Mouse (Mus musculus): ENCODE data around the gene Gm20388. TPM values are rescaled to one million over a fixed set of nuclear protein-coding genes. Genes with fewer than 3 reads are reported as not detected.
"Not testable (repeated sequence)": the region's sequence is repeated elsewhere in the genome, so short reads cannot be mapped to it uniquely, and the experiment has no call there.

Gene Gm20388
- polyA plus RNA-seq, 1 experiment, result 18.7 TPM

DNA sequence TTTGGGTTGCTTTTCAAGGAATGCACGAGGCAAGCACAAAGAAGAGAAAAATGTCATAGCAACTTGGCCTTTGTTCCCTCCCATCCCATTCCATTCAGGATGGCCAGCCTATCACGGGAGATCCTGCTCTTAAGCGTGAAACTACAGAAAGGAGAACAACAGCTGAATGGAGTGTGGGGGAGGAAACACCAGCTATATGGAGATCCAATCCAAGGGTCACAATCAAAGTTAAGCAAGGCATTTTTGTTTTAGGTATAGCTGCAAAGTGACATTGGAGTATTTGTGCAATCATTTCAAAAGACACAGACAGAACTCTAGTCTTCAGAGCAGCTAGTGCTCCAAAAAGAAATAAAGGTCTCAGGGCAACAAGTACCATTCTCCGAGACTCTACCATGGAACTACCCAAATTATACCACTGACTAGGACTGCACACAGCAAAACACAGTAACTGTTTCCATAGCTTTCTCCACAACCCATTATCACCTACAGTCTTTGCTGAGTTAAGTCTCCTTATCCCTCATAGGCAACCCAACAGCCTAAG lies 3129.5 kb downstream of the Gm20388 start:
- DNase-seq, result no peak
- TF ChIP-seq POLR2A (IDR thresholded peaks at IDR 0.05; ENCODE audit: borderline replicate concordance, insufficient read depth, low read length) (no peak), CTCF (IDR thresholded peaks at IDR 0.05; ENCODE audit: borderline replicate concordance, insufficient read depth, low read depth, low read length) (no peak)
- no peaks in the 10 kb centered on the region for H3K27me3 ChIP-seq (ENCODE audit: control insufficient read depth, insufficient read depth, low read length)
- peaks cover 15% of the 10 kb centered on the region for H3K4me1 ChIP-seq (ENCODE audit: control insufficient read depth, insufficient read depth, low read length)
- H3K4me3 ChIP-seq (replicated peaks; ENCODE audit: insufficient read depth, low read depth, low read length), result peak overlapping the region; percentile 5
- WGBS, result 8% methylated on average over 4 of the region's 4 CpGs
- no peak overlapping the region for H3K27ac ChIP-seq (ENCODE audit: insufficient read depth, low read length)

DNA sequence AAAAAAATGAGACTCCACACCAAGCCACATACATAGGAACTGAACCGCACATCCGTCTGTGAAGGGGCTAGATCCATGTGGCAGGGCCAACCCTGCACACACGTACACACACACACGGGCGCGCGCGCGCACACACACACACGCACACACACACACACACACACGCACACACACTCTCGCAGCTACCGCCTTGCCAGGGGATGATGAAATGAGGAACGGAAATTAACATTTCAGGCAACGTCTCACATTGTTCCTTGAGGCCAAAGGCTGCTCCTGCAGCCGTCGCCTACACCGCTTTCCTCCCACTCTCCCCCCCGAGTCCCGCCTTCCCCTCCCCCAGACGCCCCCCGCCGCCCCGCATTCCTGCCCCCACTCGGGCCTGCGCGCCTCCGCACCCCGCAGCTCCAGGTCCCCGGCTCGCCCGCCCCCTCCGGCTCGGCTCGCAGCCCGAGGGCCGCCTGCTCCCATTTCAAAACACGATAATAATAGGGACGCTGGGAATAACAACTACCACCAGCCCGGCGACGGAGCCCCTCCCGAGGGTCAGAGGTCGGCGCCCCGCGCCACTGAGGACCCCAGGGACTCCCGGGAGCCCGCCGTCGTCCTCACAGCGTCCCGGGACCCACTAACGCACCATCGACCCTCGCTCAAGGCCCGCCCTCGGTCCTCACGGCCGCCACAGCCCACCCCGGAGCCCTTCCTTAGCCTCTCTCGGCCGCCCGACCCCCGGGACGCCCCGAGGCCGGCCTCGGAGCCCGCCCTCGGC lies 3130.6 kb downstream of the Gm20388 start:
- peak; percentile 57 to 63 for DNase-seq
- Histone ChIP-seq H3K27ac (ENCODE audit: insufficient read depth, low read length) (peak overlapping the region; percentile 83), H3K4me1 (ENCODE audit: control insufficient read depth, insufficient read depth, low read length) (peaks cover 15% of the 10 kb centered on the region), H3K27me3 (ENCODE audit: control insufficient read depth, insufficient read depth, low read length) (no peaks in the 10 kb centered on the region), H3K4me3 (replicated peaks; ENCODE audit: insufficient read depth, low read depth, low read length) (peak overlapping the region; percentile 96)
- 2% methylated on average over 68 of the region's 71 CpGs for WGBS
- TF ChIP-seq POLR2A (IDR thresholded peaks at IDR 0.05; ENCODE audit: borderline replicate concordance, insufficient read depth, low read length), result no peak
- no peak for TF ChIP-seq CTCF (IDR thresholded peaks at IDR 0.05; ENCODE audit: borderline replicate concordance, insufficient read depth, low read depth, low read length)

DNA sequence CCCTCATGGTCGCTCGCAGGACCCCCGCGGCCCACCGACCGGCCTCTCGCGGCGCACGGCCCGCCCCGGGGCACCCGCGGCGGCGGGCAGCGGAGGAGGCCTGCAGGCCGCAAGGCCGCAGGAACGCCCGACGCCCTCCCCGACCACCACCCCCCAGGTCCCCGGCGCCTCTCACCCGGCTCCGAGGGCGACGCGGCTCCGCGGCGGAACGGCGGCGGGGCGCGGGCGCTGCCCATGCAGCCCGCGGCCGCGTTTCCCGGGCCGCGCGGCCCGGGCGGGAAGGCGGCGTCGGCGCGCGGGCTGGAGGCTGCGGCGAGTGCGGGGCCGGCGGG lies 3131.1 kb downstream of the Gm20388 start:
- DNase-seq, result no peak
- H3K27ac ChIP-seq (ENCODE audit: insufficient read depth, low read length), result peak overlapping the region; percentile 83
- TF ChIP-seq CTCF (IDR thresholded peaks at IDR 0.05; ENCODE audit: borderline replicate concordance, insufficient read depth, low read depth, low read length) (no peak), POLR2A (IDR thresholded peaks at IDR 0.05; ENCODE audit: borderline replicate concordance, insufficient read depth, low read length) (no peak)
- H3K4me3 ChIP-seq (replicated peaks; ENCODE audit: insufficient read depth, low read depth, low read length), result peak overlapping the region; percentile 96
- no peaks in the 10 kb centered on the region for H3K27me3 ChIP-seq (ENCODE audit: control insufficient read depth, insufficient read depth, low read length)
- peaks cover 14% of the 10 kb centered on the region for H3K4me1 ChIP-seq (ENCODE audit: control insufficient read depth, insufficient read depth, low read length)
- 1% methylated on average over 59 of the region's 60 CpGs for WGBS

DNA sequence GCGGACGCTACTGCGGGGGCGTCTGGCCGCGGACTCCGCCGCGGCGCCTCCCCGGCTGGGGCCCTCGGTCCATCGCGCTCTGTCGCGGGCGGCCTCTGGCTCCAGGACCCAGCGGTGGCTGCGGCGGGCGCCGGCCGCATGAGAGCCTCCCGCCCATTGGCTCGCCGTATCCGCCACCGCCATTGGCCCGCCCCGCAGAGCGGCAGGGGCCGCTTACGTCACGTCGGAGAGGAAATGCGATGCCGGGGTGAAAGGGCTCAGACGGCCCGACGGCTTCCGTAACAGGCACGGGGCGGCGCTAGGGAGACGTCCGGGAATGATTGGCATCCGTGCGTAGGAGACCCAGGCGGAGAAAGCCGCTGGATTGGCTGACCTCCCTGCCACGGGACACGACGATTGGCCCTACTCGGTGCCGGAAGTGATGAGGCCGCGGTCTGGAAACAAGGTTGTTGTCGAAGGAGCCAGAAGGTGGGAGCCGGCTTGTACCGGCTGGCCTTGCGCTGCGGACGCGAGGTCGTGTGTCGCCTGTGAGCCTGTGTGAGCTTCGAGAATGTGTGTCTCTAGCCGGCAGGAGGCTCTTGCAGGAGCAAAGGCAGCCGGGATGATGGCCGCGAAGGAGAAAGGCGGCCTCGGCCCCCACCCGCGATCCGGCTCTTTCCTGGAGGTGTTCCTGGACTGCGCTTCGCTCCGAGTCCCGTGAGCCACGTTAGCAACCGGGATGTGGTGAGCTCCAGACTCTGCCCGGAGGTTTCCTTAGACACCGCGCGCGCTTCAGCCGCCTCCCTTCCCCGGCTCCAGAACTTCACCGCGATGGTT lies 3131.7 kb downstream of the Gm20388 start, which contains the start of gene Ankrd11:
TSS of gene Ankrd11 (minus strand) at position 120 of the 816 bp plus-strand sequence.
- H3K27me3 ChIP-seq (ENCODE audit: control insufficient read depth, insufficient read depth, low read length), result no peaks in the 10 kb centered on the region
- peak within 1 kb of the TSS; percentile 83 for H3K27ac ChIP-seq (ENCODE audit: insufficient read depth, low read length)
- H3K4me3 ChIP-seq (replicated peaks; ENCODE audit: insufficient read depth, low read depth, low read length), result peak within 1 kb of the TSS; percentile 96
- under 1% methylated on average over 91 of the region's 91 CpGs for WGBS
- DNase-seq, result peak; percentile 100
- TF ChIP-seq CTCF (IDR thresholded peaks at IDR 0.05; ENCODE audit: borderline replicate concordance, insufficient read depth, low read depth, low read length), result no peak; the same call in 1 of the 2 replicates
- peak; percentile 97 for TF ChIP-seq POLR2A (IDR thresholded peaks at IDR 0.05; ENCODE audit: borderline replicate concordance, insufficient read depth, low read length)
- H3K4me1 ChIP-seq (ENCODE audit: control insufficient read depth, insufficient read depth, low read length), result peaks cover 12% of the 10 kb centered on the region

DNA sequence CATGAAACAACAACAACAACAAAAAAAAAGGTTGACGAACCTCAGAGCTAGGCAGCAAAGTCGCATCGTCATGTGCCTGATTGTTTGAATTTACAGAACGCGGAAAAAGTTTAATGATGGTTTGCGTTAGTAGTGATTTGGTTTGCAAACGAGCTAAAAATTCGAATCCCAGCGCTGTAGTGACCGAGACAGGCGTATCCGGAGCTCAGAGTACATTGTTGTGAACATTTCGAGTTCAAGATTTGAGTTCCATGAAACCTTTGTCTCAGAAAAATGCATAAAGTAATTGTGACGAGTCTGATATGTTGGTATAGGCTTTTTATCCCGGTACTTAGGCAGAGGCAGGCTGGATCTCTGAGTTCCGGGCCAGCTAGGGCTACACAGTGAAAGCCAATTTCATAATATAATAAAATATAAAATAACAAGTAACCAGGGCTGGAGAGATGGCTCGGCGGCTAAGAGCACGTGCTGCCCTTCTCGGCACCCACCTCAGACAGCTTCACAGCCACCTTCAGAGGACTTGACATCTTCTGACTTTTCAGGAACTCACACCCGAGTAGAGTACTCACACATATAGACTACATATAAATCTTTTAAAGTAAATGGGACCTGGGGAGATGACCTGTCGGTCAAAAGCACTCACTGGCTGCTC lies 3132.5 kb downstream of the Gm20388 start:
- no peak for DNase-seq
- WGBS, result 13% methylated on average over 22 of the region's 22 CpGs
- peak overlapping the region; percentile 72 for H3K27ac ChIP-seq (ENCODE audit: insufficient read depth, low read length)
- peaks cover 12% of the 10 kb centered on the region for H3K4me1 ChIP-seq (ENCODE audit: control insufficient read depth, insufficient read depth, low read length)
- H3K4me3 ChIP-seq (replicated peaks; ENCODE audit: insufficient read depth, low read depth, low read length), result peak overlapping the region; percentile 77
- no peak for TF ChIP-seq POLR2A (IDR thresholded peaks at IDR 0.05; ENCODE audit: borderline replicate concordance, insufficient read depth, low read length)
- TF ChIP-seq CTCF (IDR thresholded peaks at IDR 0.05; ENCODE audit: borderline replicate concordance, insufficient read depth, low read depth, low read length), result no peak
- no peaks in the 10 kb centered on the region for H3K27me3 ChIP-seq (ENCODE audit: control insufficient read depth, insufficient read depth, low read length)

DNA sequence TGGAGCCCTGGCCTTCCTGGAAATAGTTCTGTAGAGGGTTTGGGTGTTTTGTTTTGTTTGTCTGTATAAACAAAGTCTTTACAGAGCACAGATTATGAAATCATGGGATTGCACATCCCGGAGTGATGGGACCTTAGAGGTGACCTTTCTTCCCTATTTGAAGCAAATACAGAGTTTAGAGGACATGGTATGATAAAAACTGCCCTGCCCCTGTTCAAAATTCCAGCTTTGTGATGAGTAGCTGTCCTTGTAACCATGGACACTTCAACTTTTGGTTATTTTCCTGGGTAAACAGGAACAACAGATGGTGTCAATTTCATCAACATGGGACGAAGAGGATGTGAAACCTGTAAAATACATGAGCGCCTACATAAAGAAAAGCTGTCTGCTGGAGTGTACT lies 3133.3 kb downstream of the Gm20388 start:
- 82% methylated on average over 3 of the region's 3 CpGs for WGBS
- no peak overlapping the region for H3K27ac ChIP-seq (ENCODE audit: insufficient read depth, low read length)
- no peak for DNase-seq
- peaks cover 12% of the 10 kb centered on the region for H3K4me1 ChIP-seq (ENCODE audit: control insufficient read depth, insufficient read depth, low read length)
- no peaks in the 10 kb centered on the region for H3K27me3 ChIP-seq (ENCODE audit: control insufficient read depth, insufficient read depth, low read length)
- TF ChIP-seq CTCF (IDR thresholded peaks at IDR 0.05; ENCODE audit: borderline replicate concordance, insufficient read depth, low read depth, low read length) (no peak), POLR2A (IDR thresholded peaks at IDR 0.05; ENCODE audit: borderline replicate concordance, insufficient read depth, low read length) (no peak)
- H3K4me3 ChIP-seq (replicated peaks; ENCODE audit: insufficient read depth, low read depth, low read length), result no peak overlapping the region

DNA sequence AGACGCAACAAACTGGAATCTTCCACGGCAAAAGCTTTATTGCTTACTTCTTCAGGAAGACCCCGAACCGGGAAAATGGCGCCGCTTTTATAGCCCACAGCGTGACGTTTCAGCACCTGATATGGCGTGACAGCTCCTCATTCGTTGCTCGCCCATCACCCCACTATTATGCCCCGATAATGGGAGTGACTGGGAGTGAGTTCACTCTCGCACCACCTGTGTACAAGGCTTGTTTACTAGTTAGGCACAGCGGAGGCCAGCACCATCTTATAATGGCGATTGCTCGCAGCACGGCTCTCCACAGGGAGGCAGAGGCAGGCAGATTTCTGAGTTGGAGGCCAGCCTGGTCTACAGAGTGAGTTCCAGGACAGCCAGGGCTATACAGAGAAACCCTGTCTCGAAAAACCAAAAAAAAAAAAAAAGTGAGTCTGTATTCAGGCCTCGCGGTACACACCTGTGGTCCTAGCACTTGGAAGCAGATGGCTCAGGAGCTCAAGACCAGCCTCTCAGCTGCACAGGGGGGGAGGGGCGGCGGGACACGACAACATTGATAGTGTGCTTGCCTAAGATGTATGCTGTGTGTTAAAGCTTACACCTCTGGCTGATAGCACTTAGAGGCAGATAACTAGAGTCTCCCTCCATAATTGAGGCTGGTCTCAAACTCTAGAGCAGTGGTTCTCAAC lies 3134.2 kb downstream of the Gm20388 start:
- H3K4me3 ChIP-seq (replicated peaks; ENCODE audit: insufficient read depth, low read depth, low read length); H3K27ac ChIP-seq (ENCODE audit: insufficient read depth, low read length); H3K27me3 ChIP-seq (ENCODE audit: control insufficient read depth, insufficient read depth, low read length); DNase-seq; H3K4me1 ChIP-seq (ENCODE audit: control insufficient read depth, insufficient read depth, low read length): not testable (repeated sequence)
- WGBS, result 88% methylated on average over 23 of the region's 23 CpGs
